Mouse (Mus musculus): ENCODE results near the gene AF067061. TPM values are rescaled to one million over a fixed set of nuclear protein-coding genes. Genes with fewer than 3 reads are reported as not detected.
"Not testable (repeated sequence)": the region's sequence is repeated elsewhere in the genome, so short reads cannot be mapped to it uniquely, and the experiment has no call there.

Gene AF067061
- not detected in 2 replicates for polyA plus RNA-seq (2015; fragmentation: Nextera tagmentation; extraction: Ambion mirVana)

DNA sequence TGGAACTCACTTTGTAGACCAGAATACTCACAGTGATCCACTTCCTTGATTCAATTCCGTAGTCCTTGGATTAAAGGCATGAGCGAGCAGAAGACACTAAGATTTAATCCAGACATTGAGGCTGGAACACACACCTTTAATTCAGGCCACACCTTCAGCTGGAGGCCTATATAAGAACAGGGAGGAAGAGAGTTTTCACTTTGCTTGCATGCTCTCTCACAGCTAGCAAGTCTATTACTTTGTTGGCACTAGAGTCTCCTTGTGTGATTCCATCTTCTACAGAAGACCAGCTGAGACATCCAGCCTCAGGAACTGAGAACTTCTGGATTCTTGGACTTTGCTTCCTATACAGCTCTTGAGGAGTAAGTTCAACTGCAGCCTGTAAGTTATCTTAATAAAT, at the start of gene AF067061:
AF067061 (plus strand) TSS at position 245 of the 400 bp plus-strand sequence.
- H3K9ac ChIP-seq (ENCODE audit: low read length); H3K4me3 ChIP-seq (replicated peaks; ENCODE audit: low read length); H3K4me1 ChIP-seq (ENCODE audit: control insufficient read depth, insufficient read depth, low read length); H3K27me3 ChIP-seq (ENCODE audit: control insufficient read depth, insufficient read depth, low read length); H3K27ac ChIP-seq (ENCODE audit: low read length); H3K4me2 ChIP-seq (ENCODE audit: low read depth, low read length); ATAC-seq (ENCODE audit: insufficient read depth, low FRiP score); H3K9me3 ChIP-seq (replicated peaks; ENCODE audit: control insufficient read depth, low read length); H3K36me3 ChIP-seq (ENCODE audit: control insufficient read depth, insufficient read depth, low read length): not testable (repeated sequence)
- WGBS: 88% methylated on average over 2 of the region's 2 CpGs

- H3K36me3 ChIP-seq (ENCODE audit: control insufficient read depth, insufficient read depth, low read length); H3K4me3 ChIP-seq (replicated peaks; ENCODE audit: low read length); H3K27me3 ChIP-seq (ENCODE audit: control insufficient read depth, insufficient read depth, low read length); H3K4me1 ChIP-seq (ENCODE audit: control insufficient read depth, insufficient read depth, low read length); H3K9ac ChIP-seq (ENCODE audit: low read length); H3K4me2 ChIP-seq (ENCODE audit: low read depth, low read length); H3K9me3 ChIP-seq (replicated peaks; ENCODE audit: control insufficient read depth, low read length); H3K27ac ChIP-seq (ENCODE audit: low read length); ATAC-seq (ENCODE audit: insufficient read depth, low FRiP score): not testable (repeated sequence)
- WGBS: no CpG with 5 or more reads among the region's 2 CpGs
These were observed 47.1 kb upstream of the AF067061 start, which contains the start of gene Gm21762 for GRCm38 (mm10) chr13:120215847-120216246. Gene Gm21762, minus strand, starts transcription at chr13:120215947.

GRCm38 (mm10) chr13:120220922-120221321, 42.0 kb upstream of the AF067061 start:
- H3K36me3 ChIP-seq (ENCODE audit: control insufficient read depth, insufficient read depth, low read length); H3K4me3 ChIP-seq (replicated peaks; ENCODE audit: low read length); ATAC-seq (ENCODE audit: insufficient read depth, low FRiP score); H3K4me1 ChIP-seq (ENCODE audit: control insufficient read depth, insufficient read depth, low read length); H3K9ac ChIP-seq (ENCODE audit: low read length); H3K27me3 ChIP-seq (ENCODE audit: control insufficient read depth, insufficient read depth, low read length); H3K9me3 ChIP-seq (replicated peaks; ENCODE audit: control insufficient read depth, low read length); H3K4me2 ChIP-seq (ENCODE audit: low read depth, low read length); H3K27ac ChIP-seq (ENCODE audit: low read length): not testable (repeated sequence)
- WGBS: 88% methylated on average over 5 of the region's 5 CpGs

GRCm38 (mm10) chr13:120223012-120223659, 39.8 kb upstream of the AF067061 start:
- not testable (repeated sequence) for ATAC-seq (ENCODE audit: insufficient read depth, low FRiP score); H3K27ac ChIP-seq (ENCODE audit: low read length); H3K4me2 ChIP-seq (ENCODE audit: low read depth, low read length); H3K36me3 ChIP-seq (ENCODE audit: control insufficient read depth, insufficient read depth, low read length); H3K27me3 ChIP-seq (ENCODE audit: control insufficient read depth, insufficient read depth, low read length); H3K4me1 ChIP-seq (ENCODE audit: control insufficient read depth, insufficient read depth, low read length); H3K9ac ChIP-seq (ENCODE audit: low read length); H3K4me3 ChIP-seq (replicated peaks; ENCODE audit: low read length); H3K9me3 ChIP-seq (replicated peaks; ENCODE audit: control insufficient read depth, low read length)
- WGBS: 92% methylated on average over 16 of the region's 25 CpGs

DNA sequence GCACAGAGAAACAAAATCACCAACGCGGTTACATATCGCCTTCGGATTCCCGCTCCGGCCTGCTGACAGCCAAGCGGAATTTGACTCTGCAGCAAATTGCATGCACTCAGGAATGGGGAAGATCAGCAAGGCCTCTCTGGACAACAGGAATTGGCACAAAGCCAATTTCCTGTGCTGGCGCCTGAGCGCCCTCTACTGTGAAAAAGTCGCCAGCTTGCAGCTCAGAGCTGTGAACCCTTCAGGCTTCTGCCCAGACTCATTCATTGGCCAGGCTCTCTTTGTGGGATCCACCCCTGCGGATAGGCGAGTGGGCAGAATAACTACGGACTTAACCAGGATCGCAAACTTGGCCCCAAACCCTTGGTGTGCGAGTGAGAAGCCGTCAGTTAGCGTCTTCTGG, 31.1 kb upstream of the AF067061 start:
- H3K4me3 ChIP-seq (replicated peaks; ENCODE audit: low read length); H3K27ac ChIP-seq (ENCODE audit: low read length): not testable (repeated sequence)

GRCm38 (mm10) chr13:120232447-120233049, 30.4 kb upstream of the AF067061 start:
- not testable (repeated sequence) for H3K4me3 ChIP-seq (replicated peaks; ENCODE audit: low read length); H3K27me3 ChIP-seq (ENCODE audit: control insufficient read depth, insufficient read depth, low read length); H3K4me1 ChIP-seq (ENCODE audit: control insufficient read depth, insufficient read depth, low read length); H3K9ac ChIP-seq (ENCODE audit: low read length); ATAC-seq (ENCODE audit: insufficient read depth, low FRiP score); H3K36me3 ChIP-seq (ENCODE audit: control insufficient read depth, insufficient read depth, low read length); H3K27ac ChIP-seq (ENCODE audit: low read length); H3K4me2 ChIP-seq (ENCODE audit: low read depth, low read length); H3K9me3 ChIP-seq (replicated peaks; ENCODE audit: control insufficient read depth, low read length)
- 72% methylated on average over 13 of the region's 25 CpGs for WGBS

More for the DNA sequence above, 31.1 kb upstream of the AF067061 start:
- not testable (repeated sequence) for H3K27me3 ChIP-seq (ENCODE audit: control insufficient read depth, insufficient read depth, low read length); H3K4me2 ChIP-seq (ENCODE audit: low read depth, low read length); H3K9me3 ChIP-seq (replicated peaks; ENCODE audit: control insufficient read depth, low read length); H3K36me3 ChIP-seq (ENCODE audit: control insufficient read depth, insufficient read depth, low read length); H3K9ac ChIP-seq (ENCODE audit: low read length); H3K4me1 ChIP-seq (ENCODE audit: control insufficient read depth, insufficient read depth, low read length)
- peak; percentile 47; the same call in 1 of the 2 replicates for ATAC-seq (ENCODE audit: insufficient read depth, low FRiP score)
- 95% methylated on average over 17 of the region's 17 CpGs for WGBS

GRCm38 (mm10) chr13:120238811-120239210, 24.1 kb upstream of the AF067061 start, which contains the start of gene Gm21731:
Gene Gm21731, plus strand, starts transcription at chr13:120239111.
- H3K27me3 ChIP-seq (ENCODE audit: control insufficient read depth, insufficient read depth, low read length); H3K27ac ChIP-seq (ENCODE audit: low read length); H3K9me3 ChIP-seq (replicated peaks; ENCODE audit: control insufficient read depth, low read length); H3K4me2 ChIP-seq (ENCODE audit: low read depth, low read length); H3K4me3 ChIP-seq (replicated peaks; ENCODE audit: low read length); H3K9ac ChIP-seq (ENCODE audit: low read length); H3K36me3 ChIP-seq (ENCODE audit: control insufficient read depth, insufficient read depth, low read length); H3K4me1 ChIP-seq (ENCODE audit: control insufficient read depth, insufficient read depth, low read length); ATAC-seq (ENCODE audit: insufficient read depth, low FRiP score): not testable (repeated sequence)

DNA sequence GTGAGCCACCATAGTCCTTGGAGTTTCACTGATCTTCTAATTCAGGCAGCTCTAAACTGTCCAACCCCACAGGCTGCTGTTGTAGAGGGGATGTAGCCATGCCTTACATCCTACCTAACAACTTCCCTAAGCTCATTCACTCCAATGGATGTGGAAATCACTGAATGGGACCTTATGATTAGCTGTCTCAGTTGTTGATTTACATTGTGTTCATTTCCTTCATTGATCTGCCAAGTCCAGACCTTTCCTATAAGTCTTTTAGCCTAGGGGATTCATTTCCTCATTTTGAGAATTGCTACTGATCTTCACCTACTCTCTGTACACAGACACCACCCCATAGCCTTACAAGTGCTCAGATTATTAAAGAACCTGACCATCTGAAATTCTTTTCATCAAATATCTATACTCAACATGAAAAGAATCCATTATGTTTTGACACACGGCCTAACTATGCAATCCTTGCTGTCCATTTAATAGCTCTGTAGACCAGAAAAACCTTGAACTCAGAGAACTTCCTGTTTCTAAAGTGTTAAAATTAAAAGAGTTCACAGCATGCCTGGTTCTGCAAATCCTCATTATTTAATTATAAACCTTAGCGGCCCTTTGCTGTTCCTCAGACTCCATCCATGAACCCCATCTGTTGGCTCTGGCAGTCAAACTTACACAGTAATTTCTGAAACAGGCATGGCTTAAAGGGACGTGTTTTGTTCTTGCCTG, 11.5 kb upstream of the AF067061 start:
- not testable (repeated sequence) for H3K4me3 ChIP-seq (replicated peaks; ENCODE audit: low read length); H3K36me3 ChIP-seq (ENCODE audit: control insufficient read depth, insufficient read depth, low read length); ATAC-seq (ENCODE audit: insufficient read depth, low FRiP score); H3K9ac ChIP-seq (ENCODE audit: low read length); H3K27me3 ChIP-seq (ENCODE audit: control insufficient read depth, insufficient read depth, low read length); H3K27ac ChIP-seq (ENCODE audit: low read length); H3K9me3 ChIP-seq (replicated peaks; ENCODE audit: control insufficient read depth, low read length); H3K4me1 ChIP-seq (ENCODE audit: control insufficient read depth, insufficient read depth, low read length); H3K4me2 ChIP-seq (ENCODE audit: low read depth, low read length)
- 73% methylated on average over 2 of the region's 3 CpGs for WGBS
